Mouse (Mus musculus) thymus, postnatal 4 days (tissue): ENCODE measurements at regions not wholly inside any gene's neighbourhood (a gene's known extent, or its start where the extent isn't known, plus 50 kb on each side); places are given as distances from the start of the nearest gene placed in this dataset.

Experiments
- DNase-seq: peaks from one replicate; pipeline ENCODE4 v3.0.0; 2021

GRCm38 (mm10) chr14:45056291-45056690 lies 68.3 kb downstream of the Ptger2 start:
- no peak for DNase-seq

- no peak for DNase-seq
These were observed 73.7 kb downstream of the Ptger2 start for GRCm38 (mm10) chr14:45061681-45062080.

- no peak for DNase-seq
These were observed 76.5 kb downstream of the Ptger2 start for GRCm38 (mm10) chr14:45064498-45064897.

GRCm38 (mm10) chr14:45069598-45070212 lies 81.7 kb downstream of the Ptger2 start:
- no peak for DNase-seq

- DNase-seq, result peak; percentile 31
These were observed 87.0 kb downstream of the Ptger2 start for GRCm38 (mm10) chr14:45074902-45075488.

GRCm38 (mm10) chr14:45077216-45077615 lies 89.2 kb downstream of the Ptger2 start:
- no peak for DNase-seq

GRCm38 (mm10) chr14:45079793-45080192 lies 91.8 kb downstream of the Ptger2 start:
- DNase-seq, result no peak

GRCm38 (mm10) chr14:45080231-45080630 lies 92.2 kb downstream of the Ptger2 start:
- DNase-seq, result no peak

- no peak for DNase-seq
These were observed 95.1 kb downstream of the Ptger2 start for GRCm38 (mm10) chr14:45083058-45083457.
